Mouse (Mus musculus) mouse embryonic stem cell (cell line): ENCODE measurements around the gene Stk32c.

Experiments used
- in situ Hi-C, 2 experiments: fragments of 300-500 bp; cut with MboI; formaldehyde crosslinking; loops; 1 replicate in 1 of 2; 3 replicates in 1 of 2; pipeline ENCODE4 v1.14.3; 2019 to 2020; ENCODE audit warnings: low sequenced_read_pairs in 2 of 2, low pct_unique_long_range_greater_than_20kb in 1 of 2, mixed read lengths in 1 of 2; ENCODE audit not compliant: unreplicated experiment in 1 of 2

The Stk32c gene

GRCm38 (mm10) chr7:139212754-139213745 is at the start of gene Stk32c, which contains the start of gene Lrrc27:
Gene Stk32c, minus strand, starts transcription at chr7:139213307.
Gene Lrrc27, plus strand, starts transcription at chr7:139212988.
- in situ Hi-C loops: loop anchor here in 1 of 2 experiments (10.0 kb wide), 1 partner anchor 262 kb away; no protein-coding TSS in a partner anchor

- in situ Hi-C loops: no loop called here
These were observed 44.8 kb upstream of the Stk32c start for GRCm38 (mm10) chr7:139257752-139258542.

- in situ Hi-C loops: no loop called here
These were observed 41.5 kb upstream of the Stk32c start for GRCm38 (mm10) chr7:139254626-139255025.

GRCm38 (mm10) chr7:139253462-139253861 is 40.4 kb upstream of the Stk32c start:
- in situ Hi-C loops: no loop called here

GRCm38 (mm10) chr7:139252986-139253385 is 39.9 kb upstream of the Stk32c start:
- in situ Hi-C loops: no loop called here

- in situ Hi-C loops: no loop called here
These were observed 39.5 kb upstream of the Stk32c start for GRCm38 (mm10) chr7:139252566-139252965.

GRCm38 (mm10) chr7:139251881-139252301 is 38.8 kb upstream of the Stk32c start:
- in situ Hi-C loops: no loop called here

- in situ Hi-C loops: no loop called here
These were observed 36.5 kb upstream of the Stk32c start for GRCm38 (mm10) chr7:139249406-139250210.

GRCm38 (mm10) chr7:139248615-139249405 is 35.7 kb upstream of the Stk32c start:
- in situ Hi-C loops: no loop called here

- in situ Hi-C loops: no loop called here
These were observed 34.9 kb upstream of the Stk32c start, which contains the start of gene Pwwp2b for GRCm38 (mm10) chr7:139247881-139248614. Gene Pwwp2b, plus strand, starts transcription at chr7:139248482.

GRCm38 (mm10) chr7:139246931-139247880 is 34.1 kb upstream of the Stk32c start:
- in situ Hi-C loops: no loop called here

GRCm38 (mm10) chr7:139246086-139246485 is 33.0 kb upstream of the Stk32c start:
- in situ Hi-C loops: no loop called here

GRCm38 (mm10) chr7:139239432-139239831 is 26.3 kb upstream of the Stk32c start:
- in situ Hi-C loops: loop anchor here (5.0 to 10.0 kb wide), 2 partner anchors 53 to 235 kb away; no protein-coding TSS in a partner anchor

GRCm38 (mm10) chr7:139235651-139236358 is 22.7 kb upstream of the Stk32c start:
- in situ Hi-C loops: loop anchor here (5.0 to 10.0 kb wide), 2 partner anchors 56 to 239 kb away; no protein-coding TSS in a partner anchor
